Mouse (Mus musculus): Measurements from ENCODE around the gene Lrrc4. TPM values are rescaled to one million over a fixed set of nuclear protein-coding genes. Genes with fewer than 3 reads are reported as not detected.

Lrrc4 gene
- polyA plus RNA-seq, 1 experiment = 0.06 TPM

- Histone ChIP-seq H3K27me3 (replicated peaks) (peaks cover 40% of the 10 kb centered on the region), H3K9me3 (no peaks in the 10 kb centered on the region), H3K4me1 (peaks cover 69% of the 10 kb centered on the region), H3K36me3 (replicated peaks; ENCODE audit: low read length) (peaks cover 20% of the 10 kb centered on the region), H3K4me3 (replicated peaks) (peak overlapping the region; percentile 93)
- TF ChIP-seq FLI1 (IDR thresholded peaks at IDR 0.05; ENCODE audit: low read length) = no peak
- TF ChIP-seq GATA1 (IDR thresholded peaks at IDR 0.05; ENCODE audit: borderline replicate concordance, low read length) = no peak
These were observed 555 bp upstream of the Lrrc4 start for GRCm38 (mm10) chr6:28831854-28832750.

DNA sequence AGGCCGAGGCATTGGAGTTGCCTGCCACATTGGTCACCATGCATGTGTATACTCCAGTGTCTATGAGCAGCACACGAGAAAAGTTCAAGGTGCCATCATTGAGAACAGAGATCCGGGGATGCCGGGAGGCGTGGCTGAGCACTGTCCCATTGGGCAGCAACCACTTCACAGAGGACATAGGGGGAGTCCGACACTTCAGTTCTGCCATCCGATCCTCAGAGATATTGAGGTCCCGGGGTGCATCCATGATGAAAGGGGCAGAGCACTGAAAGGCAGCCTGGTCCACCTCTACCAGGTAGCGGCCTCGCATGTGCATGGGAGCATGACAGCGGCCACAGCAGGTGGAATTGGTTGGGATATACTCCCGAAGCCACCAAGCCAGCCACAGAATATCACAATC is 1.2 kb downstream of the Lrrc4 start:
- TF ChIP-seq FLI1 (IDR thresholded peaks at IDR 0.05; ENCODE audit: low read length) (no peak), GATA1 (IDR thresholded peaks at IDR 0.05; ENCODE audit: borderline replicate concordance, low read length) (no peak)
- Histone ChIP-seq H3K4me1 (peaks cover 86% of the 10 kb centered on the region), H3K27me3 (replicated peaks) (peaks cover 40% of the 10 kb centered on the region), H3K36me3 (replicated peaks; ENCODE audit: low read length) (peaks cover 31% of the 10 kb centered on the region), H3K4me3 (replicated peaks) (no peak overlapping the region), H3K9me3 (no peaks in the 10 kb centered on the region)

DNA sequence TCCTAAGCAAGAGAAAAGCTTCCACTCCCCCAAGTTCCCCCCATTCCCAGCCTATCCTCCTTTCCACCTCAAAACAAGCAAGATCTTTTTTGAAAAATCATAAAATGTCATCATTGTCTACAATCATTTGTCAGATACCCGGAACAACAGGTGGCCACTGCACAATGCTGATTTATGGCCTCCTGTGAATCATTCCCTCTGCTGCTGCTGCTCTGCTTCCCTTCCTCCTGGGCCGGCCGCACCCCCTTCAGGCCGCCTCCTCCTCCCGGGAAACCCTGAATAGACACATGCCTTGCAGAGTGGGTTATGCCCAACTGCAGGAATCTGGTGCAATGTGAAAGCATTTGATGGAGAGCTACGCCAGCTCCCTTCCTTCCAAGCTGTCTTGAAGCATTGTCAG is 3.0 kb downstream of the Lrrc4 start:
- Histone ChIP-seq H3K9me3 (no peaks in the 10 kb centered on the region), H3K36me3 (replicated peaks; ENCODE audit: low read length) (peaks cover 34% of the 10 kb centered on the region), H3K4me1 (peaks cover 89% of the 10 kb centered on the region), H3K27me3 (replicated peaks) (peaks cover 33% of the 10 kb centered on the region), H3K4me3 (replicated peaks) (no peak overlapping the region)
- no peak for TF ChIP-seq GATA1 (IDR thresholded peaks at IDR 0.05; ENCODE audit: borderline replicate concordance, low read length)
- no peak for TF ChIP-seq FLI1 (IDR thresholded peaks at IDR 0.05; ENCODE audit: low read length)

GRCm38 (mm10) chr6:28827565-28827964 is 4.0 kb downstream of the Lrrc4 start:
- TF ChIP-seq FLI1 (IDR thresholded peaks at IDR 0.05; ENCODE audit: low read length) = no peak
- TF ChIP-seq GATA1 (IDR thresholded peaks at IDR 0.05; ENCODE audit: borderline replicate concordance, low read length) = no peak
- peaks cover 34% of the 10 kb centered on the region for H3K36me3 ChIP-seq (replicated peaks; ENCODE audit: low read length)
- no peaks in the 10 kb centered on the region for H3K9me3 ChIP-seq
- H3K4me1 ChIP-seq = peaks cover 90% of the 10 kb centered on the region
- H3K4me3 ChIP-seq (replicated peaks) = no peak overlapping the region
- peaks cover 24% of the 10 kb centered on the region for H3K27me3 ChIP-seq (replicated peaks)

DNA sequence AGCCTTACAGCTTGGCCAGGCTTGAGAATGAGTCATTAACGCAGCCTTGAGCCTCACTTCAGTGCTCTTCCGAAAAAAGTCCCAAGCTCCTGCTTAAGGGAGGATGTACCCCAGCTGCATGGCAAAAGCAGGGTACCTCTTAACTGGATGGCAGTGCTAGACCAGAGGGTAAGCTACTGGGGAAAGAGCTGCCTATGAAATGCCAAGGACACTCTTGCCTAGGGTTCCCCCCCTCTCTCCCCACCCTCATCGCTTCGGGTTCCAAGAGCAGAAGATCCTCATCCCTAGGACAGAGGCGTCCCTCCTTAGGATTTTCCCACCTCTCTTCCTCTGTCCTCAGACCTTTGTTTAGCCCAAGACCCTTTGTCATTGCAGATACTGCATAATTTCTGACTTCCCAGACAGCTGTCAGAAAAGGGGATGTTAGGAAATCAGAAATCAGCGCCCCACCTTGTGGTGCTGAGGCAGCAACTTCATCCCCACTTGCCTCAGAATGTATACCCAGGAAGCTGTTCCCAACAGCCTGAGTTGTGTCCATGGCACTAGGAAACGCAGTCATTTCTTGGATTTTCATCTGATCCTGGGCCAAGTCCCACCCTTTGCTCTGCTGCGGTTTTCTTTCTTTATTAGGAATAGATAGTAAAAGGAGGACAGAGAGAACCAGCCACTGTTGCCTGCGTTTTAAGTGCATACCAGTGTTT is 4.7 kb downstream of the Lrrc4 start:
- no peaks in the 10 kb centered on the region for H3K9me3 ChIP-seq
- H3K4me1 ChIP-seq = peaks cover 92% of the 10 kb centered on the region
- TF ChIP-seq FLI1 (IDR thresholded peaks at IDR 0.05; ENCODE audit: low read length) (no peak), GATA1 (IDR thresholded peaks at IDR 0.05; ENCODE audit: borderline replicate concordance, low read length) (no peak)
- no peak overlapping the region for H3K4me3 ChIP-seq (replicated peaks)
- H3K27me3 ChIP-seq (replicated peaks) = peaks cover 18% of the 10 kb centered on the region
- H3K36me3 ChIP-seq (replicated peaks; ENCODE audit: low read length) = peaks cover 34% of the 10 kb centered on the region

DNA sequence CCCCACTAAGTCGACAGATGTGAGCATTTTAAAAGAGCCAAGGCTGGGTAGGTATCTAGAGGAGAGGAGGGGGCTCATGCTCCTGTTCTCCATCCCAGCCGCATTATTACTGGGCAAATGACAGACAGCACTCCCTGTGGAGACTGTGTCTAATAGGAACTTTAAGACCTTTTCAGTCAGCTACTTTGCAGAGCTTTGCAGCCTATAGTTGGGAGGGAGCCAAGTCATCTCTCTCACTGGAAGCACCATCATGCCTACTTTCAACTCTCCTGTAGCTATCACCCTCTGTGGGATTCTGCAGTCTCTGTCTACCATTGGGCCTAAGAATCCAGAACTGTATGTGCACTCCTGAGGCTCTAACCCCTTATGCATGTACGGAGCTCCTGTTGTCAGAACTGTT is 5.7 kb downstream of the Lrrc4 start:
- H3K27me3 ChIP-seq (replicated peaks) = peaks cover 9% of the 10 kb centered on the region
- peaks cover 92% of the 10 kb centered on the region for H3K4me1 ChIP-seq
- H3K36me3 ChIP-seq (replicated peaks; ENCODE audit: low read length) = peaks cover 27% of the 10 kb centered on the region
- no peaks in the 10 kb centered on the region for H3K9me3 ChIP-seq
- TF ChIP-seq GATA1 (IDR thresholded peaks at IDR 0.05; ENCODE audit: borderline replicate concordance, low read length) (no peak), FLI1 (IDR thresholded peaks at IDR 0.05; ENCODE audit: low read length) (no peak)
- no peak overlapping the region for H3K4me3 ChIP-seq (replicated peaks)

GRCm38 (mm10) chr6:28823802-28824201 is 7.7 kb downstream of the Lrrc4 start:
- Histone ChIP-seq H3K9me3 (no peaks in the 10 kb centered on the region), H3K36me3 (replicated peaks; ENCODE audit: low read length) (peaks cover 33% of the 10 kb centered on the region), H3K27me3 (replicated peaks) (no peaks in the 10 kb centered on the region), H3K4me1 (peaks cover 98% of the 10 kb centered on the region), H3K4me3 (replicated peaks) (no peak overlapping the region)
- TF ChIP-seq GATA1 (IDR thresholded peaks at IDR 0.05; ENCODE audit: borderline replicate concordance, low read length) (no peak), FLI1 (IDR thresholded peaks at IDR 0.05; ENCODE audit: low read length) (no peak)

DNA sequence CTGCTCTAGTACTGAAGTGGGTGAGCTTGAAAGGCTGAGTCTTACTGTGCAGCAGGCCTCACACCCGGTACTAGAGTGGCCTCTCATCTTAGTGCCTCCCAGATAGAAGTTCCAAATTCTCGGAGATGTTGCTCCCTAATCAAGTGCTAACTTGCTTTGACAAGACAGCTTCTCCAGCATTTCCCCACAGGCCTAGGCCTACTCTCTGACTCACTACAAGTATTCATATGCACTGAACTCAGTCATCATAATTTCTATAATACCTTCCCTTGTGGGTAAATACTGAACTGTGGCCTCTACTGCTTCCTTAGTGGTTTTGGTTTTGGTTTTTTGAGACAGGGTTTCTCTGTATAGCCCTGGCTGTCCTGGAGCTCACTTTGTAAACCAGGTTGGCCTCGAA is 8.2 kb downstream of the Lrrc4 start:
- Histone ChIP-seq H3K4me1 (peaks cover 98% of the 10 kb centered on the region), H3K27me3 (replicated peaks) (no peaks in the 10 kb centered on the region), H3K4me3 (replicated peaks) (no peak overlapping the region), H3K36me3 (replicated peaks; ENCODE audit: low read length) (peaks cover 36% of the 10 kb centered on the region), H3K9me3 (no peaks in the 10 kb centered on the region)
- no peak for TF ChIP-seq GATA1 (IDR thresholded peaks at IDR 0.05; ENCODE audit: borderline replicate concordance, low read length)
- no peak for TF ChIP-seq FLI1 (IDR thresholded peaks at IDR 0.05; ENCODE audit: low read length)

DNA sequence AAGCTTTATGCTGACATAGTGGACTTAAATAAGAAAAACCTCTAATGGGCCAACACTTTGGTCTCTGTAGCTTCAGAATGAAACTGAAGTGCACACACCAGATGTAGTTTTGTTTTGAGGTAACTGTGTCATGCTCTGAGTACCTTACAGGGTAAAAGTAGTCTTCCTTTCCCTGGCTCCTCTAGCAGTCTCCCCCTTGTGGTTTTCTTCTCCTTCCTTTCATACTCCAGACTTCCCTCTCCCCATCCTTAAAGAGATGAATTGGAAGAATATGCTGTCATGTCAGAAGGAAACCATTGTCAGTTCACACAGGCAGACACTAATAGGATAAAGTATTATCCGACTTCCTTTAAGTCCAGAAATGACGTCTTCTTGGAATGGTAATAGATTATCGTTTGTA is 9.3 kb downstream of the Lrrc4 start:
- Histone ChIP-seq H3K4me1 (peaks cover 100% of the 10 kb centered on the region), H3K9me3 (no peaks in the 10 kb centered on the region), H3K36me3 (replicated peaks; ENCODE audit: low read length) (peaks cover 44% of the 10 kb centered on the region), H3K27me3 (replicated peaks) (no peaks in the 10 kb centered on the region), H3K4me3 (replicated peaks) (no peak overlapping the region)
- TF ChIP-seq FLI1 (IDR thresholded peaks at IDR 0.05; ENCODE audit: low read length) (no peak), GATA1 (IDR thresholded peaks at IDR 0.05; ENCODE audit: borderline replicate concordance, low read length) (no peak)
